Comparison of ENCODE assay signal across 15 mouse cellular contexts in the genomic region with DNA sequence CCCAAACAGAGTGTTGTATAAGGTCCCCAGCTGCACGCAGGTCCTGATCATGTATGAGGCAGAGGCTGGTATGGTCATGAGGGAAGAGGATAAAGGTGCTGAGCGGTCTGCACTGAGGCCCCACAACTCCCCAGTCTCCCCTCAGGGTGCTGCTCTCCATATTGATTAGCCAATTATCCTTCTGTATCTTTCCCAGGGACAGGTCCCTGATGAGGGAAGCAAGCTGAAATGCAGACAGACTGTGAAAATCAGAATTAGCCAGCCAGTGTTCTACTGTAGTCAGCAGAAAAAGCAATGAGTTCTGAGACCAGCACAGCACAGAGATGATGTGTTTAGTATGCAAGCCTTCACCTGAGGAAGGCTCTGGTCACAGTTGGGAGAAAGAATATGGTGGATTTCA.
DNase-seq lines count a peak whose midpoint lies in the region; ATAC-seq and TF ChIP-seq lines count a peak whose summit lies in the region.
"Had no signal": no experiment of that assay in that cellular context is flagged by ENCODE, and none has a peak within 500 bp of the region (broad histone marks: within the 10 kb centered on the region; RNA-seq: fewer than 3 reads in every experiment).

No protein-coding gene starts in this region.

- H3K36me3 ChIP-seq in hindbrain, embryonic 12.5 days, result no peaks in the 10 kb centered on the region
- peaks cover 5% of the 10 kb centered on the region for H3K36me3 ChIP-seq in midbrain, embryonic 13.5 days

- no peak overlapping the region for H3K9ac ChIP-seq in hindbrain, embryonic 12.5 days
- H3K9ac ChIP-seq in midbrain, embryonic 13.5 days (replicated peaks), result 0 out of 2 replicates have a peak overlapping the region, but pooled peaks have one; percentile 2

- no peak for TF ChIP-seq CTCF in layer of hippocampus, adult 2 months (conservative IDR thresholded peaks at IDR 0.05)

- H3K4me1 ChIP-seq in hindbrain, embryonic 12.5 days, result peaks cover 22% of the 10 kb centered on the region
- peaks cover 33% of the 10 kb centered on the region for H3K4me1 ChIP-seq in midbrain, embryonic 13.5 days (replicated peaks)

- H3K4me2 ChIP-seq in hindbrain, embryonic 12.5 days (replicated peaks), result no peak overlapping the region
- H3K4me2 ChIP-seq in midbrain, embryonic 13.5 days (replicated peaks), result no peak overlapping the region
- H3K4me2 ChIP-seq: heart, embryonic 11.5 days had no signal

- no peak for DNase-seq in layer of hippocampus, adult 2 months (ENCODE audit: low spot score in 2 of 2)
- no peak for DNase-seq in layer of hippocampus, postnatal 36 days
- no peak for DNase-seq in yolk sac, embryonic 10.5 days (ENCODE audit: low spot score)
- DNase-seq in cerebellum, postnatal 36 days, result no peak
- no peak for DNase-seq in cerebellum, postnatal 4 days (ENCODE audit: low spot score in 2 of 2)
- DNase-seq: cerebellum, adult 9-10 months; lung, adult 18-20 months; lung, postnatal 36 days; thymus, postnatal 4 days had no signal

- peak; percentile 83 for ATAC-seq in hindbrain, embryonic 12.5 days (ENCODE audit: low FRiP score)
- peak; percentile 86 for ATAC-seq in midbrain, embryonic 13.5 days
- ATAC-seq: intestine, embryonic 16.5 days; Patski had no signal

- no peaks in the 10 kb centered on the region for H3K27me3 ChIP-seq in hindbrain, embryonic 12.5 days
- no peaks in the 10 kb centered on the region for H3K27me3 ChIP-seq in midbrain, embryonic 13.5 days

- 48% methylated on average over 2 of the region's 2 CpGs for WGBS in hindbrain, embryonic 12.5 days
- 21% methylated on average over 2 of the region's 2 CpGs for WGBS in midbrain, embryonic 13.5 days

- peak overlapping the region; percentile 19; the same call in 1 of the 2 replicates for H3K27ac ChIP-seq in layer of hippocampus, adult 2 months
- peak overlapping the region; percentile 71 for H3K27ac ChIP-seq in hindbrain, embryonic 12.5 days
- peak overlapping the region; percentile 87 for H3K27ac ChIP-seq in midbrain, embryonic 13.5 days
- H3K27ac ChIP-seq: kidney, postnatal 0 days had no signal

- H3K9me3 ChIP-seq in hindbrain, embryonic 12.5 days (replicated peaks), result no peaks in the 10 kb centered on the region
- no peaks in the 10 kb centered on the region for H3K9me3 ChIP-seq in midbrain, embryonic 13.5 days

- H3K4me3 ChIP-seq in layer of hippocampus, adult 2 months, result no peak overlapping the region
- no peak overlapping the region for H3K4me3 ChIP-seq in hindbrain, embryonic 12.5 days
- H3K4me3 ChIP-seq in midbrain, embryonic 13.5 days (replicated peaks), result no peak overlapping the region

Comparison
In these comparisons a context has a peak if more than half of its experiments do, and no peak if none do; other contexts are left out.
1. H3K27ac ChIP-seq: peak in every context shown above with its lines; median percentile 87 in midbrain, embryonic 13.5 days; 71 in hindbrain, embryonic 12.5 days; 19 in layer of hippocampus, adult 2 months.